Mouse (Mus musculus) heart, embryonic 14.5 days (tissue): ENCODE data around the gene Rnf220. TPM values are rescaled to one million over a fixed set of nuclear protein-coding genes. Genes with fewer than 3 reads are reported as not detected.

ENCODE experiments used
- ATAC-seq: fragments of 200-750 bp; cut with Nextera tagmentation; 2 replicates; pipeline ENCODE4 v1.8.0; 2017; ENCODE audit warnings: low read depth, moderate TSS enrichment; ENCODE audit not compliant: insufficient number of reproducible peaks, insufficient read depth, low FRiP score
- H3K27ac ChIP-seq, 2 experiments: fragments of 200-500 bp in 1 of 2; fragments of 300-500 bp in 1 of 2; sonication (generic) in 1 of 2; replicated peaks in 1 of 2; 2 replicates each; pipeline ENCODE4 v1.5.1; 2012 to 2014; ENCODE audit warnings: low read depth in 2 of 2, low read length in 2 of 2, control low read depth in 1 of 2, mild to moderate bottlenecking in 1 of 2, mixed read lengths in 1 of 2; ENCODE audit not compliant: control insufficient read depth in 1 of 2, insufficient read depth in 1 of 2
- H3K27me3 ChIP-seq: fragments of 300-500 bp; sonication (generic); 2 replicates; pipeline ENCODE4 v1.6.1; 2014; ENCODE audit warnings: mild to moderate bottlenecking, low read length, control low read depth; ENCODE audit not compliant: control insufficient read depth, insufficient read depth
- H3K36me3 ChIP-seq: fragments of 300-500 bp; sonication (generic); 2 replicates; pipeline ENCODE4 v1.6.1; 2014; ENCODE audit warnings: mild to moderate bottlenecking, control low read depth, low read length, mixed read lengths; ENCODE audit not compliant: control insufficient read depth, insufficient read depth
- H3K4me1 ChIP-seq, 2 experiments: fragments of 200-500 bp in 1 of 2; fragments of 300-500 bp in 1 of 2; sonication (generic) in 1 of 2; 2 replicates each; pipeline ENCODE4 v1.6.1; 2012 to 2014; ENCODE audit warnings: low read length in 2 of 2, control low read depth in 1 of 2, mixed read lengths in 1 of 2; ENCODE audit not compliant: control insufficient read depth in 2 of 2, insufficient read depth in 2 of 2
- H3K4me2 ChIP-seq: fragments of 300-500 bp; sonication (generic); 2 replicates; pipeline ENCODE4 v1.6.1; 2014; ENCODE audit warnings: mild to moderate bottlenecking, low read length
- H3K4me3 ChIP-seq, 2 experiments: fragments of 200-500 bp in 1 of 2; fragments of 300-500 bp in 1 of 2; sonication (generic) in 1 of 2; 2 replicates each; pipeline ENCODE4 v1.5.1; 2012 to 2014; ENCODE audit warnings: low read length in 2 of 2, mild to moderate bottlenecking in 2 of 2, control low read depth in 1 of 2, low read depth in 1 of 2, moderate library complexity in 1 of 2; ENCODE audit not compliant: control insufficient read depth in 1 of 2, insufficient read depth in 1 of 2
- H3K9ac ChIP-seq: fragments of 300-500 bp; sonication (generic); 2 replicates; pipeline ENCODE4 v1.6.1; 2014; ENCODE audit warnings: mild to moderate bottlenecking, low read length
- H3K9me3 ChIP-seq: fragments of 300-500 bp; sonication (generic); 2 replicates; pipeline ENCODE4 v1.6.1; 2016; ENCODE audit warnings: low read length, control low read depth; ENCODE audit not compliant: control insufficient read depth
- WGBS: fragments of 180-500 bp; shearing (Covaris S2); extraction: QIAGEN DNeasy Blood & Tissue Kit; methylation state at CpG from one replicate; pipeline ENCODE4 v1.1.7; 2014; 5-methylcytosine and 5-hydroxymethylcytosine counted together
- polyA plus RNA-seq: library from polyadenylated mRNA; unstranded; fragments of >200 nt; fragmentation: Nextera tagmentation; extraction: Ambion mirVana; gene quantifications from 2 replicates; pipeline ENCODE4 v1.2.1, GENCODE M21; 2014

Rnf220 gene
- polyA plus RNA-seq, 1 experiment from 2014 or later: 36.4 TPM

DNA sequence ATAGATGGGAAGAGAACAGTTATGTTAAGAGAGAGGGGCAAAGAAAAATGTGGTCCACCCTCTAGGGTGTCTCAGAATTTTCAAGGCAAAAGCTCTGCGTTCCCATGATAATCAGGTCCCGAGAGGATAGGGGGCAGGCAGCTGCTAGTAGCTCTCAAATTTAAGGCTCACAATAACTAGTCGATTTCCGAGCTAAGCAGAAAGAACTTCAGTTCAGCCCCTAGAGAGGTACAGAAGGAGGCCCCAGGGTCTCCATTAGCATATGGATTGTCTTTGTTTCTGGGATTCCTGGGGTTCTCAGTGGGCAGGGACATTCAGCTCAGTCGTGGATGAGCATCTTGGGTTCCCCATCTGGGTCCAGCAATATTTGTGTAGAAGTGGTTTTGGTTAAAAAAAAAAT, 134.8 kb downstream of the Rnf220 start:
- Histone ChIP-seq H3K4me1 (peaks cover 3 to 8% of the 10 kb centered on the region in 2 experiments; a peak in 2 of 4 replicates), H3K27ac (no peak overlapping the region), H3K9ac (no peak overlapping the region), H3K4me3 (no peak overlapping the region), H3K27me3 (peaks cover 7% of the 10 kb centered on the region), H3K36me3 (no peaks in the 10 kb centered on the region), H3K4me2 (no peak overlapping the region), H3K9me3 (no peaks in the 10 kb centered on the region)
- 41% methylated on average over 5 of the region's 5 CpGs for WGBS
- ATAC-seq: no peak

GRCm38 (mm10) chr4:117361558-117361873, 135.3 kb downstream of the Rnf220 start:
- H3K4me3 ChIP-seq: no peak overlapping the region
- no peak overlapping the region for H3K27ac ChIP-seq
- ATAC-seq: no peak
- no peak overlapping the region for H3K9ac ChIP-seq
- H3K36me3 ChIP-seq: no peaks in the 10 kb centered on the region
- peaks cover 3 to 8% of the 10 kb centered on the region in 2 experiments; a peak in 2 of 4 replicates for H3K4me1 ChIP-seq
- no peak overlapping the region for H3K4me2 ChIP-seq
- H3K27me3 ChIP-seq: peaks cover 7% of the 10 kb centered on the region
- WGBS: 43% methylated on average over 7 of the region's 7 CpGs
- no peaks in the 10 kb centered on the region for H3K9me3 ChIP-seq

GRCm38 (mm10) chr4:117360713-117361557, 135.9 kb downstream of the Rnf220 start:
- 64% methylated on average over 16 of the region's 16 CpGs for WGBS

GRCm38 (mm10) chr4:117359803-117360382, 137.0 kb downstream of the Rnf220 start:
- H3K27me3 ChIP-seq: peaks cover 9% of the 10 kb centered on the region
- 54% methylated on average over 17 of the region's 17 CpGs for WGBS

More at GRCm38 (mm10) chr4:117360713-117361557, 135.9 kb downstream of the Rnf220 start:
- Histone ChIP-seq H3K27ac (no peak overlapping the region), H3K9ac (no peak overlapping the region), H3K36me3 (no peaks in the 10 kb centered on the region), H3K4me2 (no peak overlapping the region), H3K4me3 (no peak overlapping the region), H3K27me3 (peaks cover 7% of the 10 kb centered on the region), H3K4me1 (peaks cover 9 to 11% of the 10 kb centered on the region in 2 experiments; a peak in 3 of 4 replicates), H3K9me3 (no peaks in the 10 kb centered on the region)
- ATAC-seq: no peak

GRCm38 (mm10) chr4:117357917-117358316, 138.9 kb downstream of the Rnf220 start:
- no peak for ATAC-seq
- H3K9me3 ChIP-seq: no peaks in the 10 kb centered on the region
- no peak overlapping the region for H3K9ac ChIP-seq
- peaks cover 6% of the 10 kb centered on the region; the same call in 1 of the 2 replicates for H3K27me3 ChIP-seq
- H3K36me3 ChIP-seq: no peaks in the 10 kb centered on the region
- H3K27ac ChIP-seq: no peak overlapping the region
- H3K4me2 ChIP-seq: no peak overlapping the region
- peaks cover 17 to 18% of the 10 kb centered on the region in 2 experiments for H3K4me1 ChIP-seq
- H3K4me3 ChIP-seq: no peak overlapping the region
- WGBS: 58% methylated on average over 7 of the region's 7 CpGs

More at GRCm38 (mm10) chr4:117359803-117360382, 137.0 kb downstream of the Rnf220 start:
- ATAC-seq: no peak
- H3K4me1 ChIP-seq: peaks cover 11% of the 10 kb centered on the region in 2 experiments; a peak in 3 of 4 replicates
- no peak overlapping the region for H3K9ac ChIP-seq
- H3K9me3 ChIP-seq: no peaks in the 10 kb centered on the region
- no peak overlapping the region for H3K4me2 ChIP-seq
- H3K36me3 ChIP-seq: no peaks in the 10 kb centered on the region
- H3K4me3 ChIP-seq: no peak overlapping the region
- no peak overlapping the region for H3K27ac ChIP-seq

GRCm38 (mm10) chr4:117357104-117357503, 139.7 kb downstream of the Rnf220 start:
- Histone ChIP-seq H3K27me3 (peaks cover 6% of the 10 kb centered on the region; the same call in 1 of the 2 replicates), H3K4me2 (no peak overlapping the region), H3K4me3 (no peak overlapping the region), H3K9me3 (no peaks in the 10 kb centered on the region), H3K9ac (no peak overlapping the region), H3K27ac (no peak overlapping the region), H3K4me1 (peaks cover 18 to 19% of the 10 kb centered on the region in 2 experiments), H3K36me3 (no peaks in the 10 kb centered on the region)
- no peak for ATAC-seq
- 71% methylated on average over 5 of the region's 5 CpGs for WGBS

DNA sequence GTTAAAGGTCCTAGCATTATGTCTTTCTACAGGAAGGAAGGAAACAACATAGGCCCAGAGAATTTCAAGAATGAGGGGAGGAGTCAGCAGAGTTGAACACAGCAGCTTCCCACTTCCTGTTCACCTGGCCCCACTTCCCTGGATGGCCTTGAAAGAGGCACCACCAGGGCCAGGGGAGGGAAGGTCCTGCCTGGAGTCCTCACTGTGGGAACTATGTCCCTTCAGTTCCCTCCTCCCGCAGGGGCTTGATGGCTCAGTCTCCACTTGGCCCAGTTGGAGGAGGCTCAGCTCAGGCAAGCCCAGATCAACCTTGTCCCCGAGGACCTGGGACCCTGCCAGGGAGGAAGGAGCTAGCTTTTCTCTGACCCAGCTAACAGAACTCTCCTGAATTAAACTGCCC, 140.6 kb downstream of the Rnf220 start:
- no peak overlapping the region for H3K4me3 ChIP-seq
- H3K9me3 ChIP-seq: no peaks in the 10 kb centered on the region
- H3K27ac ChIP-seq: no peak overlapping the region
- H3K36me3 ChIP-seq: no peaks in the 10 kb centered on the region
- no peak overlapping the region for H3K9ac ChIP-seq
- WGBS: 45% methylated on average over 2 of the region's 2 CpGs
- H3K4me1 ChIP-seq: peaks cover 18 to 20% of the 10 kb centered on the region in 2 experiments
- H3K27me3 ChIP-seq: peaks cover 6% of the 10 kb centered on the region; the same call in 1 of the 2 replicates
- no peak overlapping the region for H3K4me2 ChIP-seq
- no peak for ATAC-seq
